14 mouse cellular contexts compared by ENCODE assay signal in the genomic region with DNA sequence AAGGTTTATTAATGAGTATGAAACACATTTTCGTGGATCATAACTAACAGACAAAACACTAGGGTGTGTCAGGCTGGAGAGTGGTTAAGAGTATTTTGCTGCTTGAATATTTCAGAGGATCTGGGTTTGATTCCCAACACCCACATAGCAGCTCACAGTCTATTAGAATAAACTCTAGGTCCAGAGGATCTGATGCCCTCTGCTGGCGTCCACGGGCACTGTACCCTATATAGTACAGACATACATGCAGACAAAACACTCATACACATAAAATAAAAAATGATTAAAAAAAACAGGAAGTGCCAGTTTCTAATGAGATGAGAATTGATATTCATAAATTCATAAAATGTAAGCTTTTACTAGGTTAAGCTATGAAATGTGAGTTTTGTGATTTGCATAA. TPM values are rescaled to one million over a fixed set of nuclear protein-coding genes. Genes with fewer than 3 reads are reported as not detected.
A peak's percentile ranks its signal among the peaks of the same experiment; 100 is the strongest.
DNase-seq lines count a peak whose midpoint lies in the region; ATAC-seq and TF ChIP-seq lines count a peak whose summit lies in the region.
"Had no signal": no experiment of that assay in that cellular context is flagged by ENCODE, and none has a peak within 500 bp of the region (broad histone marks: within the 10 kb centered on the region; RNA-seq: fewer than 3 reads in every experiment).

No protein-coding gene starts in this region.

- no peaks in the 10 kb centered on the region for H3K9me3 ChIP-seq in hindbrain, postnatal 0 days (ENCODE audit: low read length)
- no peaks in the 10 kb centered on the region for H3K9me3 ChIP-seq in hindbrain, embryonic 16.5 days (ENCODE audit: control insufficient read depth, low read length)
- no peaks in the 10 kb centered on the region for H3K9me3 ChIP-seq in midbrain, embryonic 11.5 days (ENCODE audit: control insufficient read depth, low read length)
- no peaks in the 10 kb centered on the region for H3K9me3 ChIP-seq in midbrain, embryonic 13.5 days
- H3K9me3 ChIP-seq: embryonic facial prominence, embryonic 15.5 days; liver, embryonic 13.5 days; stomach, embryonic 15.5 days had no signal

- peak; percentile 40 for TF ChIP-seq CTCF in hindbrain, postnatal 0 days (IDR thresholded peaks at IDR 0.05; ENCODE audit: low read depth)

- H3K4me1 ChIP-seq in hindbrain, postnatal 0 days (ENCODE audit: insufficient read depth, low read length), result no peaks in the 10 kb centered on the region
- no peaks in the 10 kb centered on the region for H3K4me1 ChIP-seq in hindbrain, embryonic 16.5 days (ENCODE audit: control insufficient read depth, insufficient read depth, low read depth, low read length)
- H3K4me1 ChIP-seq in midbrain, embryonic 11.5 days (ENCODE audit: control insufficient read depth, insufficient read depth, low read length), result no peaks in the 10 kb centered on the region
- H3K4me1 ChIP-seq in midbrain, embryonic 13.5 days (replicated peaks), result no peaks in the 10 kb centered on the region
- H3K4me1 ChIP-seq: embryonic facial prominence, embryonic 15.5 days; liver, embryonic 13.5 days; stomach, embryonic 15.5 days had no signal

- 94% methylated on average over 3 of the region's 3 CpGs for WGBS in hindbrain, postnatal 0 days
- 95% methylated on average over 3 of the region's 3 CpGs for WGBS in hindbrain, embryonic 16.5 days
- 91% methylated on average over 3 of the region's 3 CpGs for WGBS in midbrain, embryonic 11.5 days
- WGBS in midbrain, embryonic 13.5 days, result 97% methylated on average over 3 of the region's 3 CpGs

- 0 out of 2 replicates have a peak, but pooled peaks have one; percentile 51 for ATAC-seq in hindbrain, postnatal 0 days
- no peak for ATAC-seq in hindbrain, embryonic 16.5 days
- ATAC-seq in midbrain, embryonic 11.5 days (ENCODE audit: low FRiP score), result no peak
- no peak for ATAC-seq in midbrain, embryonic 13.5 days

- no peak overlapping the region for H3K4me3 ChIP-seq in hindbrain, postnatal 0 days (ENCODE audit: low read length)
- H3K4me3 ChIP-seq in hindbrain, embryonic 16.5 days (ENCODE audit: low read length), result no peak overlapping the region
- H3K4me3 ChIP-seq in midbrain, embryonic 11.5 days (ENCODE audit: low read depth, low read length), result no peak overlapping the region
- H3K4me3 ChIP-seq in midbrain, embryonic 13.5 days (replicated peaks), result no peak overlapping the region
- H3K4me3 ChIP-seq: embryonic facial prominence, embryonic 15.5 days; liver, embryonic 13.5 days; stomach, embryonic 15.5 days had no signal

- no peak overlapping the region for H3K9ac ChIP-seq in hindbrain, postnatal 0 days (replicated peaks; ENCODE audit: low read length)
- H3K9ac ChIP-seq in hindbrain, embryonic 16.5 days (ENCODE audit: low read depth, low read length), result no peak overlapping the region
- H3K9ac ChIP-seq in midbrain, embryonic 11.5 days (ENCODE audit: low read length), result no peak overlapping the region
- no peak overlapping the region for H3K9ac ChIP-seq in midbrain, embryonic 13.5 days (replicated peaks)
- H3K9ac ChIP-seq: embryonic facial prominence, embryonic 15.5 days; liver, embryonic 13.5 days; stomach, embryonic 15.5 days had no signal

- H3K27me3 ChIP-seq in hindbrain, postnatal 0 days (ENCODE audit: insufficient read depth, low read length), result no peaks in the 10 kb centered on the region
- no peaks in the 10 kb centered on the region for H3K27me3 ChIP-seq in hindbrain, embryonic 16.5 days (replicated peaks; ENCODE audit: control insufficient read depth, insufficient read depth, low read length)
- no peaks in the 10 kb centered on the region for H3K27me3 ChIP-seq in midbrain, embryonic 11.5 days (ENCODE audit: control insufficient read depth, insufficient read depth, low read length)
- no peaks in the 10 kb centered on the region for H3K27me3 ChIP-seq in midbrain, embryonic 13.5 days
- no peaks in the 10 kb centered on the region for H3K27me3 ChIP-seq in splenic B cell, adult 2 months (ENCODE audit: control insufficient read depth, insufficient read depth, low read length, poor library complexity, severe bottlenecking)
- H3K27me3 ChIP-seq: embryonic facial prominence, embryonic 15.5 days; liver, embryonic 13.5 days; stomach, embryonic 15.5 days had no signal

- no peak for DNase-seq in hindbrain, postnatal 0 days (ENCODE audit: low spot score)
- peak; percentile 79 for DNase-seq in midbrain, embryonic 11.5 days (ENCODE audit: low spot score, missing footprints)
- peak; percentile 47 for DNase-seq in MEL-GATA-1-ER (ENCODE audit: extremely low read depth, low read depth)
- DNase-seq in splenic B cell, adult 2 months (ENCODE audit: low read depth, low spot score), result peak; percentile 34
- no peak for DNase-seq in urinary bladder, postnatal 4 days (ENCODE audit: low spot score in 2 of 2)
- no peak for DNase-seq in layer of hippocampus, postnatal 10 days (ENCODE audit: low spot score in 2 of 2)
- DNase-seq: cerebellum, adult 9-11 months; kidney, adult 8-10 months; liver, embryonic 13.5 days; midbrain, embryonic 14.5 days had no signal

- peaks cover 22% of the 10 kb centered on the region for H3K36me3 ChIP-seq in hindbrain, postnatal 0 days (ENCODE audit: insufficient read depth, low read length)
- peaks cover 14% of the 10 kb centered on the region for H3K36me3 ChIP-seq in hindbrain, embryonic 16.5 days (ENCODE audit: control insufficient read depth, insufficient read depth, low read length)
- peaks cover 11% of the 10 kb centered on the region for H3K36me3 ChIP-seq in midbrain, embryonic 11.5 days (ENCODE audit: control insufficient read depth, insufficient read depth, low read length)
- H3K36me3 ChIP-seq in midbrain, embryonic 13.5 days, result peaks cover 48% of the 10 kb centered on the region
- peaks cover 9% of the 10 kb centered on the region; the same call in 1 of the 2 replicates for H3K36me3 ChIP-seq in splenic B cell, adult 2 months (ENCODE audit: control insufficient read depth, insufficient read depth, low read length, poor library complexity, severe bottlenecking)

- no peak overlapping the region for H3K4me2 ChIP-seq in hindbrain, postnatal 0 days (ENCODE audit: low read depth, low read length)
- H3K4me2 ChIP-seq in hindbrain, embryonic 16.5 days (ENCODE audit: low read length), result no peak overlapping the region
- H3K4me2 ChIP-seq in midbrain, embryonic 11.5 days, result no peak overlapping the region
- H3K4me2 ChIP-seq in midbrain, embryonic 13.5 days (replicated peaks), result no peak overlapping the region
- H3K4me2 ChIP-seq: embryonic facial prominence, embryonic 15.5 days; liver, embryonic 13.5 days; stomach, embryonic 15.5 days had no signal

- no peak overlapping the region for H3K27ac ChIP-seq in hindbrain, postnatal 0 days
- H3K27ac ChIP-seq in hindbrain, embryonic 16.5 days (ENCODE audit: low read depth, low read length), result no peak overlapping the region
- no peak overlapping the region for H3K27ac ChIP-seq in midbrain, embryonic 11.5 days (ENCODE audit: low read depth, low read length)
- no peak overlapping the region for H3K27ac ChIP-seq in midbrain, embryonic 13.5 days
- H3K27ac ChIP-seq: embryonic facial prominence, embryonic 15.5 days; liver, embryonic 13.5 days; stomach, embryonic 15.5 days had no signal

RNA-seq across cellular contexts. Expression of a gene that starts 56.7 kb away (rescaled TPM):
- 19.1 and 33.4 TPM in 2 replicates for total RNA-seq in hindbrain, postnatal 0 days (2014; rRNA removed)
- 18.0 and 18.7 TPM in 2 replicates for polyA plus RNA-seq in hindbrain, postnatal 0 days (2015; fragmentation: Nextera tagmentation; extraction: Ambion mirVana)
- 12.7 TPM in 2 replicates for polyA plus RNA-seq in hindbrain, embryonic 16.5 days (2015; fragmentation: Nextera tagmentation; extraction: Ambion mirVana)
- 17.1 and 20.2 TPM in 2 replicates for polyA plus RNA-seq in midbrain, embryonic 11.5 days (2014; fragmentation: Nextera tagmentation; extraction: Ambion mirVana)
- polyA plus RNA-seq in midbrain, embryonic 13.5 days (2015; fragmentation: Nextera tagmentation; extraction: Ambion mirVana), result 10.5 and 13.2 TPM in 2 replicates
- total RNA-seq in layer of hippocampus, postnatal 10 days (2021), result 10 to 100 TPM; 18.6 to 23.0 TPM

Comparison
In these comparisons a context has a peak if more than half of its experiments do, and no peak if none do; other contexts are left out.
1. DNase-seq: peak in midbrain, embryonic 11.5 days (single experiment), MEL-GATA-1-ER (single experiment) and splenic B cell, adult 2 months (single experiment); none in hindbrain, postnatal 0 days (single experiment), urinary bladder, postnatal 4 days (0 of 2) and layer of hippocampus, postnatal 10 days (0 of 2).